ENCODE assay signal across 13 mouse cellular contexts in the genomic region with DNA sequence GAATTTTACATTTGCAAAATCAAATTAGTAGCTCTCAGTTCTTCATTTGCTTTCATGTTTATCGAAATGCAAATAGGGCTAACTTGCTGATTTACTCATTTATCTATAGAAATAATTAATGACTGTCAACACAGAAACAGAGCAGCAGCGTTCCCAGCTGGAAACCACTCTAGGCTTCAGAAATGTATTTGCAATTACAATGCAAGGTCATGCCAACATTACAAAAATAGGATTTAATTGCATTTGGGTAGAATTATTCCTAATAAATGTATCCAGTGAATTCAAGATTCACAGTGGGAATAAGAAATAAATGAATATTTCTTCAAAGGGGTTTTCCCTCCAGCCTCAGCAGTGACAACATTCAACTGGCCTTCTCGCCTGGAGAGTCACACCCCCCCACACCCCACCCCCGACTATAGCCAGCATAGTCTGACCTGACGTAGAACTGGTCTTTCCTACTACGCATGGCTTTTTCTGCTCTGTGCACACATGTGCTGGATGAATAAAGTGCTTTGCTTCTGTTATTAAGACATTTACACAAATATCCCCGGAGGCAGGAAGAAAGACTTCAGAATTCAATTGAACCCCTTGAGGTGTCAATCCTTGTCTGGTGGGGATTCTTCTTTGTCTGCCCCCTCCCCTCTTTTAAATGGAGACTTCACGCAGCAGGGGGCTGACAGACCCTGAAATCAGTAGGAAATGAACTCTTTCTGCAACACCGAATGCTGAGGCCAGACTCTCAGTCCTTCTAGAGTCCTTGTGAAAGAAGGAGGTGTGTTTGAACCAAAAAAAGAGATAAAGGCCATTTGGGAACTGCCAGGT.
DNase-seq lines count a peak whose midpoint lies in the region; ATAC-seq lines count a peak whose summit lies in the region.
"Had no signal": no experiment of that assay in that cellular context is flagged by ENCODE, and none has a peak within 500 bp of the region (broad histone marks: within the 10 kb centered on the region; RNA-seq: fewer than 3 reads in every experiment).

No protein-coding gene starts in this region.

- H3K9ac ChIP-seq in forebrain, embryonic 11.5 days (ENCODE audit: low read length), result no peak overlapping the region
- no peak overlapping the region for H3K9ac ChIP-seq in midbrain, embryonic 12.5 days (replicated peaks)

- no peak overlapping the region for H3K27ac ChIP-seq in forebrain, embryonic 11.5 days (ENCODE audit: low read depth, low read length)
- H3K27ac ChIP-seq in forebrain, embryonic 10.5 days, result no peak overlapping the region
- H3K27ac ChIP-seq in hindbrain, embryonic 10.5 days, result no peak overlapping the region
- H3K27ac ChIP-seq in midbrain, embryonic 12.5 days (replicated peaks), result no peak overlapping the region

- H3K9me3 ChIP-seq in forebrain, embryonic 11.5 days (ENCODE audit: control insufficient read depth, low read length), result no peaks in the 10 kb centered on the region
- no peaks in the 10 kb centered on the region for H3K9me3 ChIP-seq in forebrain, embryonic 10.5 days
- H3K9me3 ChIP-seq in hindbrain, embryonic 10.5 days, result no peaks in the 10 kb centered on the region
- no peaks in the 10 kb centered on the region for H3K9me3 ChIP-seq in midbrain, embryonic 12.5 days

- no peaks in the 10 kb centered on the region for H3K36me3 ChIP-seq in forebrain, embryonic 11.5 days (ENCODE audit: control insufficient read depth, insufficient read depth, low read length)
- H3K36me3 ChIP-seq in forebrain, embryonic 10.5 days (replicated peaks), result no peaks in the 10 kb centered on the region
- H3K36me3 ChIP-seq in hindbrain, embryonic 10.5 days, result no peaks in the 10 kb centered on the region
- no peaks in the 10 kb centered on the region for H3K36me3 ChIP-seq in midbrain, embryonic 12.5 days

- no peak overlapping the region for H3K4me2 ChIP-seq in forebrain, embryonic 11.5 days (ENCODE audit: low read depth, low read length, severe bottlenecking)
- H3K4me2 ChIP-seq in midbrain, embryonic 12.5 days (replicated peaks), result peak overlapping the region; percentile 17; the same call in 1 of the 2 replicates

- WGBS in forebrain, embryonic 11.5 days, result 21% methylated on average over 9 of the region's 9 CpGs
- 25% methylated on average over 9 of the region's 9 CpGs for WGBS in forebrain, embryonic 10.5 days
- 25% methylated on average over 9 of the region's 9 CpGs for WGBS in hindbrain, embryonic 10.5 days
- WGBS in midbrain, embryonic 12.5 days, result 24% methylated on average over 9 of the region's 9 CpGs

- peak; percentile 58 for ATAC-seq in forebrain, embryonic 11.5 days (replicated peaks; ENCODE audit: low FRiP score)
- ATAC-seq in midbrain, embryonic 12.5 days (ENCODE audit: low FRiP score, low read depth), result peak; percentile 90
- ATAC-seq: lung, postnatal 0 days had no signal

- no peak overlapping the region for H3K4me3 ChIP-seq in forebrain, embryonic 11.5 days (ENCODE audit: low read depth, low read length)
- no peak overlapping the region for H3K4me3 ChIP-seq in forebrain, embryonic 10.5 days
- no peak overlapping the region for H3K4me3 ChIP-seq in hindbrain, embryonic 10.5 days
- H3K4me3 ChIP-seq in midbrain, embryonic 12.5 days, result no peak overlapping the region

- DNase-seq in forebrain, embryonic 11.5 days (ENCODE audit: low spot score), result no peak
- no peak for DNase-seq in forebrain, embryonic 10.5 days (ENCODE audit: extremely low spot score, low spot score)
- peak; percentile 66 for DNase-seq in hindbrain, embryonic 10.5 days (ENCODE audit: low spot score)
- peak; percentile 6 for DNase-seq in retina, postnatal 1 day
- DNase-seq in ovary, adult 18-20 months (ENCODE audit: low spot score), result no peak
- DNase-seq in cerebellum, adult 8-10 months, result no peak
- DNase-seq in spleen, postnatal 10 days (ENCODE audit: low spot score in 2 of 2), result no peak
- DNase-seq: cerebellum, adult 18-20 months; heart, adult 18-20 months; heart, postnatal 14 days; kidney, adult 11 months had no signal

- peaks cover 3% of the 10 kb centered on the region; the same call in 1 of the 2 replicates for H3K4me1 ChIP-seq in forebrain, embryonic 11.5 days (replicated peaks; ENCODE audit: control insufficient read depth, insufficient read depth, low read length)
- peaks cover 12% of the 10 kb centered on the region for H3K4me1 ChIP-seq in forebrain, embryonic 10.5 days
- peaks cover 12% of the 10 kb centered on the region for H3K4me1 ChIP-seq in hindbrain, embryonic 10.5 days (replicated peaks)
- H3K4me1 ChIP-seq in midbrain, embryonic 12.5 days, result 0 out of 2 replicates have a peak, but pooled peaks cover 3% of the 10 kb centered on the region

- H3K27me3 ChIP-seq in forebrain, embryonic 11.5 days (ENCODE audit: control insufficient read depth, insufficient read depth, low read length), result no peaks in the 10 kb centered on the region
- H3K27me3 ChIP-seq in forebrain, embryonic 10.5 days (ENCODE audit: poor library complexity, severe bottlenecking), result peaks cover 11% of the 10 kb centered on the region
- H3K27me3 ChIP-seq in hindbrain, embryonic 10.5 days (ENCODE audit: insufficient read depth, poor library complexity, severe bottlenecking), result peaks cover 57% of the 10 kb centered on the region
- peaks cover 52% of the 10 kb centered on the region for H3K27me3 ChIP-seq in midbrain, embryonic 12.5 days

Comparison
In these comparisons a context has a peak if more than half of its experiments do, and no peak if none do; other contexts are left out.
1. DNase-seq: peak in hindbrain, embryonic 10.5 days (single experiment) and retina, postnatal 1 day (single experiment); none in forebrain, embryonic 11.5 days (single experiment), forebrain, embryonic 10.5 days (single experiment), ovary, adult 18-20 months (single experiment), cerebellum, adult 8-10 months (single experiment) and spleen, postnatal 10 days (0 of 2).